Mouse (Mus musculus) retina, postnatal 7 days (tissue): Measurements from ENCODE around the gene 1700029H14Rik.

Source experiments
- DNase-seq: peaks from one replicate; pipeline ENCODE4 v3.0.0-alpha.2; 2012; ENCODE audit warnings: low read depth, low spot score

The 1700029H14Rik gene

DNA sequence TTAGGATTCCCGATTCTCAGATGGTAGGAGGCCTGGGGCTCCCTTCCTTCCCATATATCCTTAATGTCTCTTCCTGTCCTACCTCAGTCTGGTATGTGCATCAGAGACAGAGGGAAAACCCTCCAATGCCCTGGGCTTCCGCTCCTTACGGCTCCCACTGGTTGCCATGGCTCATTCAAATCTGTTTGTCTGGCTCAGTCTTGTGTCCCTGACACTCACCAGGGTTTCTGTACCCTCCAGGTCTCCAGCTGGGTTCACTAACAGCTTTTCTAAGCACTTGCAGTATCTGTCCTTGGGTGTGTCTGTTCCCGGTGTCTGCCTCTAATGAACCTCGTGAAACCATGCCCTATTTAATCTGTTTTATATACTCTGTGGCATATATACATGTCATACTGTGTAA, 20.7 kb downstream of the 1700029H14Rik start:
- no peak for DNase-seq

DNA sequence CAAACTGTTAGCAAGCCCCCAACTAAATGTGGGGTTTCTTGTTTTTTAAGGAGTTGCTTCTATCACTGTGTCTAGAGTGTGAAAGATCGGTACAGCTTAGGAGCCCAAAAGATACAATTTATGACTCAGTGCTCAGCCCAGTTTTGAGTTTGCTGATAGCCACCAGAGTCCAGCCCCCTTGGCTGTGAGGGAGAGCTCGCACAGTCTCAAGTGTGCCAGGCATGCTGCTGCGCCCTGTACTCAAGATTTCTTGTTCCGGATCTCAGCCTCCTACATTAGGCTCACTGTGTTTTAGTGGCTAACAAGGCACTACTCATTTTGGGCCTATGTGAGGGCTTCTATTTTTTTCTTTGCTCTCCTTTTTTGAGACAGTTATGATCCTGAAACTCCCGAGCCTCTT, 22.1 kb downstream of the 1700029H14Rik start:
- no peak for DNase-seq

DNA sequence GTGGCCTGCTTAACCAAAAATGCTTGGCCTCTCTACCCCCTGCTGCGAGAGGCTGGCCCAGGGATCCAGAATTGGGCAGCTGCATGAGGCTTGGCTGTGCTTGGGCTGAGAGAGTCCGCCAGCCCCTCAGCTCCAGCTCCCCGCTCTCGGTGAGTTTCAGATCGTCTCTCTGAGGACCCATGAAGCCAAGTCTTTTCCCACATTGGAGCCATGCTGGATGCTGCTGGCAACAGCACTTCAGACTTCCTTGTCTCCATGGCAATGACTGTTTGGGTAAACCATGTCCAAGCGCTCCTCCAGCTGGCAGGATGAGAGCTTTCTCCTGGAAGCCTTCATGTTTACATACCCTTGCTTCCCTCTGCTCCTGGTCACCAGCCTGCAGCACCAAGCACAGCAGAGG, 23.4 kb downstream of the 1700029H14Rik start:
- no peak for DNase-seq

DNA sequence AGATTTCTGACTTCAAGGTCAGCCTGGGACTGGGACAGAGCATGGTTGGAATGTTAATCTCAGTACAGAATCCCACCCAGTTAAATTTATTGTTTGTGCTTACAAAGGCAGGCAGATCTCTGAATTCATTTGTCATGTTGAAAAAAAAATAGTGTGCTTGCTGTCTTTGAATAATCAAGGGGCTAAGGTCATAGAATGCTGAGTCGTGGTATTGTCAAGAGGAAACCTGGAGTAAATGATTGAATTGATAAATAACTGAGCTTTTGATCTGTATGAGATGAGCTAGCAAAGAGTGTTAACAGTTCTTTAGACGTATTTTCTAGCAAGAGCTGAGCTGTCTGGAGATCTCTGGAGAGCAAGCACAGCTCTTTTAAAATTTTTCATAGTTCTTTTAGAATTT, 25.2 kb downstream of the 1700029H14Rik start:
- DNase-seq, result no peak

DNA sequence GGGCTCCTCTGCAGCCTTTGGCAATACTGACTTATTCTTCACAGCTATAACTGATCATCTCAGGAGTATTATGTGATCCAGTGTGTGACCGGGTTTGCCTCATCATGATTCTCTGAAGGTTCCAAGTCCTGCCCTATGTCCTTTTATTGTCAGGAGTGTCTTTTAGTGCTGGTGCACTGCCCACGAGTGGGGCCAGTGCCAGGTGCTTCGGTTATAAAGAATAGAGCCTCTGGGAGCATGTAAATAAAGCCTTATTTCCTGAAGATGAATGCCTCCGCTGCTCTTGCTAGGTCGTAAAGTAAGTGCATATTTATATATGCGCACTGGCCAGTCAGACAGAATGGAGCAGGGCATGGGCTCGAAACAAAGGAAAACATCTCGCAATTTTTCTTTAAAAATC, 29.1 kb downstream of the 1700029H14Rik start:
- DNase-seq, result no peak

DNA sequence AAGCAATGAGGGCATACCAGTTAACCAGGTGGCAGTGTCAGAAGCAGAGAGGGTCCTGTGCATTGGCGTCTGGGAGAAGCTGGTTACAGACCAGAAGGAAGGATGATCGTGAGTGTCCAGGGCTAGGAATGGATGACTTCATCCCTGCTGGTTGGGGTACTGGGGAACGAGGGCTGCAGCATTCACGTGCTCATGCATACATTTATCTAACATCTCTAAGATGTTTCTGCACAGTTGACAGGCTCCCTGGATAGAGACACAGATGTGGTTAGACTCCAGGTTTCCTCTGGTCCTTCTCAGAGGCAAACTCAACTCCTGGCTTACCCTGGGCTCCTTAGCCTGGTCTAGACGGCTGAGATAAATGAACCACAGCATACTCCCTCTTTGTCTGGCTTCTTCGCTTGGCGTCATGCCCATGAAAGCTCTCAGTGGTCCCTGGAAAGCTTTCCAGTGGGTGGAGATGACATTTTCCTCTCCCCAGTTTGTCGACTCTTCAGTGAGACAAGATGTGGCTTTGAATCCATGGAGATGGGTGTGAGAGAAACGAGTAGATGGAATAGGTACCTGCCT, 30.6 kb downstream of the 1700029H14Rik start:
- no peak for DNase-seq

DNA sequence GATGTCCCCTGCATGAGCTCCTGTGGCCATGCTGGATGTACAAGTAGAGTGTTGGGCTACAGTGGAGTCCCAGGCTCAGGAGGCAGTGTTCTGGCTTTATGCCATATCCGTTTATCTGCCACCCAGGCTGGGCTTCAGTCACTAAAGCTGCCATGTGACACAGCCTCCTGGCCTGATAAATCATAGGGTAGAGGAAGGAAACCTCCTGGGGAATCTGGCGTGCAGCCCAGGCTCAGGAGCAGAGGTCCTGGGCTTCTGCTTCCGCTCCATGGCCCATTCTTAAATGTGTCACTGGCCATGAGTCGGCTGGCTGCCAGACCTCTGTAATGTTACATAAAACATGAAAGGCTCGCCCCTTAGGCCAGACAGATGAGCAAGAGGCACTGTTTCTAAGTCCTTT, 31.3 kb downstream of the 1700029H14Rik start:
- peak; percentile 54 for DNase-seq

DNA sequence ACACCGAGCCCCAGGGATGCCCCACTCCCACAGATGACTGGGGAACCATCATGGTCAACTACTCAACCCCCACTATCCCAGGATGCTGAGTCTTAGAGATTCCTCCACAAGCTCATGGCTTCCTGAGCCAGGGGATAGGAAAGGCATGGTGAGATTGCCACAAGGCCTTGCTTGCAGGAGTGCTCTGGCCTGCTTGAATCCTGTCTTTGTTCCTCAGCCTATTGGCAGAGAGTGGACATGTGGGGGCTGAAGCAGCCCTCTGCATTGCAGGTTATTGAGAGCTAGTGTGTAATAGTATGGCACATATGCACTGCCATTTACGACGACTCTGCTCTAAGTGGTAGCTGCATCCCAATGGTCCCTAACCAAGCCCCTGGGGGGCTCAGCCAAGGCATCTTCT, 31.9 kb downstream of the 1700029H14Rik start:
- no peak for DNase-seq

DNA sequence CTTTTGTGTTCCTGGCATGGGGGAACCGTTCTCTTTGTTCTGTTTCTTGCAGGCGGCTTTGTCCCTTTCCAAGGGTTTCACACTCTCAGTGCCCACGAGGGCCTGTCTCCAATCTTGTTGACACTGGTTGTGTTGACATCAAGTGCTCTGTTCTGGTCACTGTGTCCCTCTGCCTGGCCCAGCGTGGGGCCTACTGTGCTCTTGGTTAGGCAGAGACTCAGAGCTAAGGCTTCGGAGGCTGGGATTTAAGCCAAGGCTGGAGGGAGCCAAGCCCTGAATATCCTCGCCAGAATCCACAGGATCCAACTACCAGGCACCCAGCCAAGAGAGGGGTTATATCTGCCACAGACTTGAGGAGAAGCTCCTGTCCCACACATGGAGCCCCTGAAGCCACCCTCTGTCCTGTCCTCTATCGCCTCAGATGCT, 32.4 kb downstream of the 1700029H14Rik start:
- no peak for DNase-seq

DNA sequence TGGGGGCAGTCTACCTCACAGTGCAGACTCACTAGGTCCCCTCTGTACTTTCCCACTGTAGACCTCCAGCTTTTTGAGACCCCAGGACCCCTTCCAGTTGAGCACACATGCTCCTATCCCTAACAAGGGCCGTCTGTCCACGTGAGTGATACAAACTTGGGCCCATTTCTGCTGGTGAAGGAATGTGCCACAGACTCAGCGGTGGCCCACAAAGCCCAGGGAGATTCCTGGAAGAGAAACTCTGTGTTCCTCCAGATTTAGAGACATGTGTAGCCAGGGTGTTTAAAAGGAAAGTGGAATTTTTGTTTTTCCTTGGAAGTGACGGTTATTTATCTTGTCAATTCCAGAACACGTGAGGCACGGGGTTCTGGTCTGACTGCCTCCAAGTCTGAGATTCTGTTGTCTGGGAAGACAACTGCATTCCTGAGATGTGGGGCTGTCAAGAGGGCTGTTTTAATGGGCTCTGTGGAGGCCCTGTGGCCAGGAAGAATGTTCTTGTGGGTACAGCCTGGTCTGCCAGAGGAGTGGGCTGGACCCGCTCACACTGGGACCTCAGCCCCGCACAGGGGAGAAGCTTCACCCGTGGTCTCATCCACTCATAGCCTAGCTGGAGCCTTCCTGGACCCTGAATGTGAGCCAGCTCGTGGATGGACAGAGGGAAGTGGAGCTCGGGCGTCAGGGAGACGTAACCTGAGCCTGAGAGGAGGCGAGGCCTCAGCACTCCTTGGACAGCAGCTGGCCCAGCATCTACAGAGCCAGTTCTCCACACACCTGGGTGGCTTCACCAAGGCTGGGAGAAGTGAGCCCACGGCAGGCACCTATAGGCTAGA, 33.0 kb downstream of the 1700029H14Rik start:
- no peak for DNase-seq

DNA sequence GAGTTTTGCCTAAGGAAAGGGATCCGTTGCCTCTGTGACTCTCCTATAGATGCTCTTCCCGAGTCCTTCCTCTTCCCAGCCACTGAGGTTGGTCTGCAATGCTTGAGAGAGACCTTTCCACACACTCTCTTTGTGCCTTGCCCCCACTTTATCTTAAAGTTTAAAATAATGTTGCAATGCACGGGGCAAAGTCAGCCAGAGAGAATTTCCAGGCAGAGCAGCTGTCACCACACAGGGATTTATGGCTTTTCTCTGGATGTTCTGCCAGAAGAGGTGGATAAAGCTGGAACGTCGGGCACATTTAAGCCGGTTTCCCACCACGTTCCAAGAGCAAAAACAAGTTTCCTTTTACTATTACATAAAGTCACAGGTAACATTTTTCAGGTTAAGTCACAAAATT, 40.9 kb downstream of the 1700029H14Rik start:
- no peak for DNase-seq

DNA sequence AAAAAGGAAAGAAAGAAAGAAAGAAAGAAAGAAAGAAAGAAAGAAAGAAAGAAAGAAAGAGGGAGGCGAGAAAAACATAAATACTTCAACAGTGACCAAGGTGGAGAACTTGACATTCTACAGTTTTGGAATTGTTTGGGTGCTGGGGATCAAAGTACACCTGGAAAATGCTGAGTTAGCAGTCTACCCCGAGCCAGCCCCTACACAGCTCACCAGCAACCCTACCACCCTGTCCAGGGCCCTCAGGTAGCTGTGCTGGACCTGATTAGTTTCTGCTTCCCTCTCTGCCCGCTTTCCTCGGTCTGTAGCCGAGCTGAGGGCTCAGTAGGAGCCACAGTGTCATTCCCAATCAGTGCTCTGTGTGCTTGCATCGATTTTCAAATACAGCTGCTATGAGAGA, 41.9 kb downstream of the 1700029H14Rik start:
- DNase-seq, result no peak

DNA sequence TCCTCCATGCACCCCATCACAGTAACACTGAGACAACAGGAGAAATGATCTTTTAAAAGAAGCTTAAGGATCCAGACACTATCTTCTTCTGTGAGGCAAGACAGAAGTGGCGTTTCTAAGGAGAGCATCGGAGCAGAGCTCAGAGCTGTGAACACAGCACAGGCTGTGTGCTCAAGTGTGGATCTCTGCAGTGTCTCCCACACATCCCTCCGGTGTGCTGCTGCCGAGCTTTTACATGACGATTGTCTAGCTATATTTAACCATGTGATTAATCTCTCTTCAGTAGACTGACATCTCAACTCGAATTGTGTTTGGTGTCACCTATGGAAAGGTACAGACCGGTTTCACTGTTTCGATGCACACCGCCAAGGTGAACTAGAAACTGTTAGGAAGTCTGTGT, 42.8 kb downstream of the 1700029H14Rik start:
- no peak for DNase-seq

DNA sequence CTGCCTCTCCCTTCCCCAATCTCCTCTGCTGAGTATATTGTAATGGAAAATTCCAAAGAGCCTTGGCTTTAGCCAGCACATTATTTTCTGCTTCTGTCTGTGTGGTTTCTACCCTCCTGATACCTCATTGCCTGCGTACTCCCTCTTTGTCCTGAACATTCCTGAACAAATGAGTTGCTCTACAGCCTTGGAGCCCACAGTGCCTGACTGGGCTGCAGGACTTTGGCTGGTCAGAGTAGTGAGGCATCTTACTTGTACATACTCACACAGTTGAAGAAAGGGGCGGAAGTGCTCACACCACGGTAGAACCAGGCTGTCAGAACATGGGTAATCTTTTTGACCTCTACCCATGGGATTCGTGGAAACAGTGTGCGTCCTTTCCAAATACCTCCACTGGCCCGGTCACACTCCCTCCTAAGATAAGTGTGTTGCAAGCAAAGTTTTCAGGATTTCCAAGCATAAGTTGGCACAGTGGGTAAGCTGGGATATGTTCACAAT, 44.9 kb downstream of the 1700029H14Rik start:
- no peak for DNase-seq

DNA sequence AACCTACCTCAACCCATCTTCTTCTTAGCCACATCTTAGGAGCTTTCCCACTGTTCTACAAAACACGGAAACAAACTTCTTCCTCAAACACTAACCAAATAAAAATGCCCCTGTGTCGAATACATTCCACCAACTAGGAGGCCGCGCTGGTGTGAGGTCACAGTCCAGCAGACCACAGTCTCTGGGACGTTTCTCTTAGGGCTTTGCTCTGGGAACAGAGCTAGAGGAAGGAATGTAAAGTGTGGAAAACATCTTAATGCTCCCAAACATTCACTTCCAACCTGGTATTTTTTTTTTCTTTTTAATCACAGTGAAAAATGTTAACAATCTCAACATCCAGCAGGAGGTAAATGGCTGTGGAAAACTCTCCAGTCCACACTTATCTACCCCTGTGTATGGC, 45.5 kb downstream of the 1700029H14Rik start:
- DNase-seq, result no peak

DNA sequence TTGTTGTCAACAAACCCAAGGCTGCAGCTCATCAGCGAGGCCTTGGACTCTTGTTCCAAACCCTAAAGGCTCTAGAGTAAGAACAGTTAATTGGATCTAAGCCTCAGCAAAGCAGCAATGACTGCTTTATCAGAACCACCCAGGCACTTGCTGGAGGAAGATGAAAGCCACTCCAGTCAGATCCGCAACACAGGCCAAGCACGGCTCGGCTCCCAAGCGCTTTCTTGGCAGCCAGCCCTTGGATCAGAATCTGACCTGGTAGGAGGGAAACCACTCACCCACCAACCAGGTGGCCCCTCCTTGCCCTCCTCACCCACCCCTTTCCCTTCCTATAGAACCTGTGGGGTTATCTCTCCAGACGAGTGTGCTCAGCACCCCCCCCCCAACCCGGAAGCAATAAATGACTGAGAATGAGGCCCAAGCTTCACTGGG, 46.2 kb downstream of the 1700029H14Rik start:
- no peak for DNase-seq

DNA sequence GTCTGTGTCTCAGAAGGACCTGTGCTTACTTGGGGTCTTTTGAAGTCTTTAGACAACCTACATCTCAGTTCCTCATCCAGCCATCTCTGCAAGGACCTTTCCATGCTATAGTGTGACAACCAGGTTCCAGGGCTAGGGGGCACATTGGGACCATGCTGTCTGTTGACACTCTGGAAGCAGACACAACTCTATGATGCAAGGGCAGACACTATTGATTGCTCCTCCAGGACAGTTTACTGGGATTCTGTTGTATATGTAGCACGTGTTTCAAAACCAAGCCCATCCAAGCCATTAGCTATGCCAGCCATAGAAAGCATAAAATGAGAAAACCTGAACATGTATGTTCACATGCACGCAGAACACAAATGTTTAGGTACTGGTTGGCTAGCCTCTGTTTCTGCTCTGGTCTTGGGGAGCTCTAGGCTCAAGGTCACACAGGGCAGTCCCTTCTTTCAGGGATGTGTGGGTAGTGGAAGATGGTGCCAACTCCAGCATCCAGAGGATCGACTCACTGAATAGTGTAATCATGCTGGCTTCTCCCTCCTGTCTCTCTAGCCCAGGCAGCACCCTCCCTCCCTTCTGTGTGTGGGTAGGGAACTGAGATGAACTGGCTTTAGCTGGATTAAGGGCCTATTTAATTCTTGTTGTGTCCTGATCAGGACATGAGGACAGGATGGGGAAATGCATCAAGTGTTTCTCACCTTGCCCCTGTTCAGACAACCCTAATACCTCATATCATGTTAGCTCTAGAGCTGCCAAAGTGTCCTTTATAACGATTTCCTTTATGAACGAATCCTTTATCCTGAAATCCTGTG, 48.5 kb downstream of the 1700029H14Rik start:
- DNase-seq, result no peak

DNA sequence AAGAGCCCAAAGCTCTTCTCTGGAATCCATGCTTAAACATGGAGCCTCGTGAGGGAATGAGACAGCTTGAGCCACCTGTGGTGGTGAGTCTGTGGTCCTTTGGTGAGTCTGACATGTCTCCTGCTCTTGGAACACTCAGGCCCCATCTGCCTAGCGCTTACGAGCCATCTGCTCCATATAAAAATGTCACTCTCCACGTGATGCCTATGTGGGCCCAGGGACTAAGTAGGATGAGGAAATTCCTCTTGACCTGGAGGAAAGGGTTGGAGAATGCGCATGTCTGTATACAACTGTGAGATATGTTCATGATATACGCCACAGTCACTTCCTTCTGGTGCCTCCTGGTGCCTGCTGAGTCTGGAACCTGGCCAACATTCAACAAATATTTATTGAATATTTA, 49.6 kb downstream of the 1700029H14Rik start:
- DNase-seq, result no peak

DNA sequence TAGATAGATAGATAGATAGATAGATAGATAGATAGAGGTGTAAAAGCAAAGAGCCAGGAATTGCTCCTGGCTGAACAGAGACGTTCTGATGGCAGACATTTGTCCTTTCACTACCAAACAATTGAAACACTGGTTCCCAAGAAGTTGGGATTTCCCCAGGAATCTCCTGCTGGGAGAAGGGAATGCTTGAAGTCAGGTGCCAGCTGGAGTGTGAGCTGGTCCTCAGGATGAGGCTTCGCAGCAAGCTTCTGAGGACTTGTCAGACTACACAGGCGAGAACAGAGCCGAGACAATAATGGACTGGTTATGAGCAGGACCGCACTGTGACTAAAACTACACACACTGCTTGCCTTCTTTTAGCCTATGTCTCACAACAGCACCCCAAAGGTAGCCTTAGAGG, 50.2 kb downstream of the 1700029H14Rik start:
- no peak for DNase-seq

DNA sequence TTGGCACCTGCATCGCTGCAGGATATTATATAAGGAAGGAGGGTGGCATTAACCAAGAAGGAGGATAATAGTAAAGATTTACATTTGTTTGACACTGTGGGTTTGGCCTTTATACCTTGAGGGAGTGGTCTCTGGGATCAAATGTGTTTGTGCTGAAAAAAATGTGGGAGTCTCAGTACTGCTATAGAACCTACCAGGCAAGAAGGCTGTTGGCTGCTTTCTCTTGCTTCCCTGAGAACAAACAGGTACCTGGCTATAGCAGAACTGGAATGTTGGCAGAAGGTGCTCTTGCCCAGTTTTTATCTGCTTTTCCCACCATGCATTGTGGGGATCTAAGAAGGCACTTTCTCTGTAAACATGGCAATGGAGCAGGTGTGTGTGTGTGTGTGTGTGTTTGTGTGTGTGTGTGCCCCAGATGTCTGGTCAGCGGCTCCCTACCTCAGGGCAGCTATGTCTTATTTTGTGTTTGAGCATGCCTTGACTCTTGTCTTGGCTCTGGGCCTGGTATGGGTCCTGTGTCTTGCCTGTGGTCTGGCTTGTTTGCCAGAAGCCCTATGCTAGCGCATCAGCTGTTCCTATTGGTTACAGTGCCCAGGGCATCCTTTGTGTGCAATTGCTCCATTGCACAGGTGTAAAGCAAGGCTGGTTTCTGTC, 54.9 kb downstream of the 1700029H14Rik start:
- DNase-seq, result no peak

DNA sequence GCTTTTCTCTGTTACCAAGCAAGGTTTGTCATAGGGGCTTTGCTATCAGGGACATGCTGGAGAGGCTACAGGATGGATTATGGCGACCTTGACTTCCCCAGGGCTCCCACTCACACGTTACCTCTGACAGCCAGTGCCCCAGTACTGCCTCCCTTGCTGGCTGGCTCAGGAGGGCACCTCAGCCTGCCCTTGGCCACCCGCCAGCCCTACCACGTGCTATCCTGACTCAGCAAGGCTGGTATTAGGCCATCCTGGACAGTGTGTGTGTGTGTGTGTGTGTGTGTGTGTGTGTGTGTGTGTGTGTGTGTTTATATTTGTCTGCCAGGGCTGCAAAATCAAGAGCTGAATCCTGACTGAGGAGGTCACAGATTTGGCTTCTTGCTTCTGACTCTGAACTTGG, 55.4 kb downstream of the 1700029H14Rik start:
- peak; percentile 81 for DNase-seq
